Mouse (Mus musculus) E14TG2a.4 (cell line): ENCODE measurements at regions not wholly inside any gene's neighbourhood (a gene's known extent, or its start where the extent isn't known, plus 50 kb on each side); places are given as distances from the start of the nearest gene placed in this dataset.

Experiments
- CTCF ChIP-seq: conservative IDR thresholded peaks from 2 replicates; pipeline ENCODE4 v1.5.1; 2014; ENCODE audit warnings: low read length
- NANOG ChIP-seq: IDR thresholded peaks from 2 replicates; pipeline ENCODE4 v1.6.1; 2014; ENCODE audit warnings: borderline replicate concordance, low read length, mixed read lengths

DNA sequence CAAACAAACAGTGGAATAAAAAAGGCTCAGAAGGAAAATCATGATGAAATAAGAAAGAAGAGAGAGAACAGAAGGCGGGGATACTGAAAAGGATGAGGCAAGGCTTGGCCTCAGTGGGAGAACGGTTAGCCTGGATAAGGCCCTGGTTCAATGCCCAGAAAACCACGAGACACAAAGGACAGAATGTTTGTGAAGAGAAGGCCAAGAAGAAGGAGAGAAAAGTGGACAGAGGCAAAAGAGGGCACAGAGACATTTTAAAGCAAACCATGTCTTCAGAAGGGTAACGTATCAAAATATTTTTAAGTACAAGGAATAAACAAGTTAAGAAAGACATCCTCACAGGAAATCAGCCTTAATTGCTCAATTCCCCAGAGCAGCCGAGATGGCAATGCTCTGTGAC, 78.6 kb downstream of the Cdca7 start:
- TF ChIP-seq CTCF (no peak), NANOG (no peak)
